Mouse (Mus musculus): ENCODE measurements at regions not wholly inside any gene's neighbourhood (a gene's known extent, or its start where the extent isn't known, plus 50 kb on each side); places are given as distances from the start of the nearest gene placed in this dataset.

- H3K36me3 ChIP-seq (ENCODE audit: control insufficient read depth, insufficient read depth, low read length), result no peaks in the 10 kb centered on the region
- DNase-seq (ENCODE audit: low spot score) (peak; percentile 31), ATAC-seq (ENCODE audit: low read depth) (peak; percentile 44; the same call in 1 of the 2 replicates)
- no peak overlapping the region for H3K27ac ChIP-seq (replicated peaks; ENCODE audit: low read depth, low read length)
- H3K4me2 ChIP-seq (ENCODE audit: low read depth, low read length), result no peak overlapping the region
- WGBS, result 25% methylated on average over 5 of the region's 5 CpGs
- H3K4me1 ChIP-seq (ENCODE audit: control insufficient read depth, insufficient read depth, low read length), result no peaks in the 10 kb centered on the region
- no peaks in the 10 kb centered on the region for H3K27me3 ChIP-seq (replicated peaks; ENCODE audit: control insufficient read depth, insufficient read depth, low read length)
- H3K9me3 ChIP-seq (ENCODE audit: control insufficient read depth, low read length), result no peaks in the 10 kb centered on the region
- H3K9ac ChIP-seq (ENCODE audit: low read depth, low read length), result no peak overlapping the region
- no peak overlapping the region for H3K4me3 ChIP-seq (ENCODE audit: low read depth, low read length)
These were observed 509.1 kb upstream of the Rgmb start for GRCm38 (mm10) chr17:16339720-16340470.

- no peak overlapping the region for H3K9ac ChIP-seq (ENCODE audit: low read depth, low read length)
- H3K4me1 ChIP-seq (ENCODE audit: control insufficient read depth, insufficient read depth, low read length), result no peaks in the 10 kb centered on the region
- H3K27me3 ChIP-seq (replicated peaks; ENCODE audit: control insufficient read depth, insufficient read depth, low read length), result no peaks in the 10 kb centered on the region
- ATAC-seq (ENCODE audit: low read depth), result no peak
- 87% methylated on average over 3 of the region's 3 CpGs for WGBS
- no peak for DNase-seq (ENCODE audit: low spot score)
- H3K36me3 ChIP-seq (ENCODE audit: control insufficient read depth, insufficient read depth, low read length), result no peaks in the 10 kb centered on the region
- no peak overlapping the region for H3K27ac ChIP-seq (replicated peaks; ENCODE audit: low read depth, low read length)
- H3K4me3 ChIP-seq (ENCODE audit: low read depth, low read length), result no peak overlapping the region
- no peak overlapping the region for H3K4me2 ChIP-seq (ENCODE audit: low read depth, low read length)
- H3K9me3 ChIP-seq (ENCODE audit: control insufficient read depth, low read length), result no peaks in the 10 kb centered on the region
These were observed 481.1 kb upstream of the Rgmb start for GRCm38 (mm10) chr17:16311914-16312313.

GRCm38 (mm10) chr17:16311196-16311873 lies 480.5 kb upstream of the Rgmb start:
- H3K4me3 ChIP-seq (ENCODE audit: low read depth, low read length), result no peak overlapping the region
- no peak for ATAC-seq (ENCODE audit: low read depth)
- no peak for DNase-seq (ENCODE audit: low spot score)
- no peaks in the 10 kb centered on the region for H3K4me1 ChIP-seq (ENCODE audit: control insufficient read depth, insufficient read depth, low read length)
- no peaks in the 10 kb centered on the region for H3K27me3 ChIP-seq (replicated peaks; ENCODE audit: control insufficient read depth, insufficient read depth, low read length)
- H3K4me2 ChIP-seq (ENCODE audit: low read depth, low read length), result no peak overlapping the region
- no peaks in the 10 kb centered on the region for H3K9me3 ChIP-seq (ENCODE audit: control insufficient read depth, low read length)
- no peaks in the 10 kb centered on the region for H3K36me3 ChIP-seq (ENCODE audit: control insufficient read depth, insufficient read depth, low read length)
- 81% methylated on average over 9 of the region's 9 CpGs for WGBS
- no peak overlapping the region for H3K9ac ChIP-seq (ENCODE audit: low read depth, low read length)
- no peak overlapping the region for H3K27ac ChIP-seq (replicated peaks; ENCODE audit: low read depth, low read length)

GRCm38 (mm10) chr17:16301776-16302175 lies 470.9 kb upstream of the Rgmb start:
- no peak for DNase-seq (ENCODE audit: low spot score)
- WGBS, result 50% methylated on average over 2 of the region's 2 CpGs

GRCm38 (mm10) chr17:16298553-16298952 lies 467.7 kb upstream of the Rgmb start:
- no peak overlapping the region for H3K9ac ChIP-seq (ENCODE audit: low read depth, low read length)
- no peak overlapping the region for H3K4me3 ChIP-seq (ENCODE audit: low read depth, low read length)
- no peaks in the 10 kb centered on the region for H3K9me3 ChIP-seq (ENCODE audit: control insufficient read depth, low read length)
- ATAC-seq (ENCODE audit: low read depth) (no peak), DNase-seq (ENCODE audit: low spot score) (no peak)
- no peaks in the 10 kb centered on the region for H3K27me3 ChIP-seq (replicated peaks; ENCODE audit: control insufficient read depth, insufficient read depth, low read length)
- H3K4me2 ChIP-seq (ENCODE audit: low read depth, low read length), result no peak overlapping the region
- no peaks in the 10 kb centered on the region for H3K4me1 ChIP-seq (ENCODE audit: control insufficient read depth, insufficient read depth, low read length)
- no peak overlapping the region for H3K27ac ChIP-seq (replicated peaks; ENCODE audit: low read depth, low read length)
- no peaks in the 10 kb centered on the region for H3K36me3 ChIP-seq (ENCODE audit: control insufficient read depth, insufficient read depth, low read length)

More at GRCm38 (mm10) chr17:16301776-16302175, 470.9 kb upstream of the Rgmb start:
- no peak overlapping the region for H3K27ac ChIP-seq (replicated peaks; ENCODE audit: low read depth, low read length)
- H3K4me2 ChIP-seq (ENCODE audit: low read depth, low read length), result no peak overlapping the region
- H3K9me3 ChIP-seq (ENCODE audit: control insufficient read depth, low read length), result no peaks in the 10 kb centered on the region
- H3K4me1 ChIP-seq (ENCODE audit: control insufficient read depth, insufficient read depth, low read length), result no peaks in the 10 kb centered on the region
- no peak for ATAC-seq (ENCODE audit: low read depth)
- H3K27me3 ChIP-seq (replicated peaks; ENCODE audit: control insufficient read depth, insufficient read depth, low read length), result no peaks in the 10 kb centered on the region
- H3K36me3 ChIP-seq (ENCODE audit: control insufficient read depth, insufficient read depth, low read length), result no peaks in the 10 kb centered on the region
- no peak overlapping the region for H3K9ac ChIP-seq (ENCODE audit: low read depth, low read length)
- H3K4me3 ChIP-seq (ENCODE audit: low read depth, low read length), result no peak overlapping the region
